Mouse (Mus musculus) cerebellum, adult 2 months (tissue): ENCODE data around the gene Prkag3.

Source experiments
- CTCF ChIP-seq: fragments of 200-500 bp; IDR thresholded peaks from 2 replicates; pipeline ENCODE4 v1.5.1; 2011; ENCODE audit warnings: low read depth, mild to moderate bottlenecking, control low read depth, low read length, moderate library complexity, borderline replicate concordance; ENCODE audit not compliant: insufficient read depth
- POLR2A ChIP-seq: fragments of 200-500 bp; IDR thresholded peaks from 2 replicates; pipeline ENCODE4 v1.6.1; 2011; ENCODE audit warnings: low read length, control low read depth, borderline replicate concordance; ENCODE audit not compliant: insufficient read depth

DNA sequence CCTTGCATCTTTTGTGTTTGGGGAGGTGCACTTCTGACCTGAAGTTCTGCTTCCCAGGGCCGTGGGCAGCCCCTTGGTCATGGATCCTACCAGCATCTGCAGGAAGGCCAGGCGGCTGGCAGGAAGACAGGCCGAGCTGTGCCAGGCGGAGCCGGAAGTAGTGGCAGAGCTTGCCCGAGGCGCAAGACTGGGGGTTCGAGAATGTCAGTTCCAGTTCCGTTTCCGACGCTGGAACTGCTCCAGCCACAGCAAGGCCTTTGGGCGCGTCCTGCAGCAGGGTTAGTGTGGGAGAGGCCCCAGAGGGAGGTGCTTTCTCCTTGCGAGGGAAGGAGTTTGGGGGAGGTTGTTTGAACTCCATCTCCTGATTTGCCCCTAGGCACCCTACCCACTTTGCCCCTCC lies 33.0 kb upstream of the Prkag3 start:
- no peak for TF ChIP-seq CTCF
- TF ChIP-seq POLR2A: no peak
